Mouse (Mus musculus): ENCODE measurements around the gene Spsb4. TPM values are rescaled to one million over a fixed set of nuclear protein-coding genes. Genes with fewer than 3 reads are reported as not detected.

Gene Spsb4
- polyA plus RNA-seq, 1 experiment from 2014 or later = 70.3 TPM

DNA sequence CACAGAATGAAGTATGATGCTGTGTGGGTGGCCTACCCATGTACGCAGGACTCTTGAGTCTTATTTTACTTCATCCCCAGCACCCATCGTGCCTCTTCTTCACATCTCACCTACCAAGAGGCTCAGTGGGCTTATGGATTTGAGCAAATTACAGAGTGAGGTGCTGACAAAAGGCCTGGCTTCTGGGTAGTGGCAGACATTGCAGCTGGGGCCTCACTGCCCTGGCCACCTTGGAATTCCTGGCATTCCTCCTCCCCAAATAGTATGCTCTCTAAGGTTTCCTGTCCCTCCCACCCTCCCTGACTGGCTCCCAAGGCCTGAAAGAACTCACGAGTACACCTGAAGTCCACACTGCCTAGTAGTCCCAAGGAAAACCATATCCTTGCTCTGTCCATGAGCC, 35.7 kb downstream of the Spsb4 start:
- Histone ChIP-seq H3K27ac (peak overlapping the region; percentile 88), H3K27me3 (ENCODE audit: low read depth, poor library complexity, severe bottlenecking) (no peaks in the 10 kb centered on the region), H3K9me3 (replicated peaks) (no peaks in the 10 kb centered on the region), H3K4me3 (0 out of 2 replicates have a peak overlapping the region, but pooled peaks have one; percentile 6), H3K4me1 (peaks cover 100% of the 10 kb centered on the region), H3K36me3 (peaks cover 3% of the 10 kb centered on the region; the same call in 1 of the 2 replicates)
- no peak for DNase-seq (ENCODE audit: low spot score)
- 19% methylated on average over 3 of the region's 3 CpGs for WGBS

DNA sequence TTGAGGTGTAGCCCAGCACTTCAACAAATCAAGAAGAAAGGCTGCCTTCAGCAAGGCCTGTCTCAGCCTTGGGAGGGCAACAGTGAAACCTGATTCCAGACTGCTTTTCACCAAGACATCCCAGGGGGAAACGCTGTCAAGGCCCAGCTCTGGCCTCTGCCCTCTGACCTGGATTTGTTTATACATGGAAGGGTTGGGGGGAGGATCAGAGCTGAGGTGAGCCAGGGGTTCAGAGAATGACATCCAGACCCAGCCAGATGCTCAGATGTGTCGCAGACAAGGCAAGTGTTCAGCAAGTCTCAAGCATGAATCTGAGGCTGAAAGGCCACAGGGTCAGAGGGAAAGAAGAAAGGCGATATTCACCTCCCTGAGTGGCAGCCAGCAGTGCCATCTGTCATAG, 36.3 kb downstream of the Spsb4 start:
- peaks cover 100% of the 10 kb centered on the region for H3K4me1 ChIP-seq
- WGBS = 1% methylated on average over 3 of the region's 3 CpGs
- H3K4me3 ChIP-seq = peak overlapping the region; percentile 23; the same call in 1 of the 2 replicates
- no peaks in the 10 kb centered on the region for H3K27me3 ChIP-seq (ENCODE audit: low read depth, poor library complexity, severe bottlenecking)
- peak overlapping the region; percentile 88 for H3K27ac ChIP-seq
- no peaks in the 10 kb centered on the region for H3K36me3 ChIP-seq
- H3K9me3 ChIP-seq (replicated peaks) = no peaks in the 10 kb centered on the region
- peak; percentile 85 for DNase-seq (ENCODE audit: low spot score)

DNA sequence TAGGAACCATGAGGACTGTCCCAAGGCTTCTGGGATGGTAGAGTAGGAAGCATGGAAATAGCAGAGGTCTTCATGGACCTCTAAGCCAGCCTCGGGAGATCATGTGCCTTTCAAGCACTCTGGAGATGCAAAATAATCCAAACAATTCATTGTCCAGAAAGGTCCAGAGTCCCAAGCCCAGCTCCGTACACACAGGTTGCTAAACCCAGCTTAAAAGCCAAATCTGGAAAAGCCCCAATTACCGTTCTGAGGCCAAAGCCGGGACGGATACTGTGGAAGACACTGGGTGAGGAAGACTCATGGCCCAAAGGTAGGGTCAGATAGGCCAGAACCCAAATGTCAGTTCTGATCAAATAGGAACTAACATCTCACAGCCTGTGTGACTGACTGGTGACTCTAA, 36.8 kb downstream of the Spsb4 start:
- peak overlapping the region; percentile 88 for H3K27ac ChIP-seq
- no peaks in the 10 kb centered on the region for H3K9me3 ChIP-seq (replicated peaks)
- no peak for DNase-seq (ENCODE audit: low spot score)
- H3K36me3 ChIP-seq = no peaks in the 10 kb centered on the region
- 31% methylated on average over 5 of the region's 5 CpGs for WGBS
- H3K4me1 ChIP-seq = peaks cover 100% of the 10 kb centered on the region
- H3K4me3 ChIP-seq = peak overlapping the region; percentile 23
- H3K27me3 ChIP-seq (ENCODE audit: low read depth, poor library complexity, severe bottlenecking) = no peaks in the 10 kb centered on the region

DNA sequence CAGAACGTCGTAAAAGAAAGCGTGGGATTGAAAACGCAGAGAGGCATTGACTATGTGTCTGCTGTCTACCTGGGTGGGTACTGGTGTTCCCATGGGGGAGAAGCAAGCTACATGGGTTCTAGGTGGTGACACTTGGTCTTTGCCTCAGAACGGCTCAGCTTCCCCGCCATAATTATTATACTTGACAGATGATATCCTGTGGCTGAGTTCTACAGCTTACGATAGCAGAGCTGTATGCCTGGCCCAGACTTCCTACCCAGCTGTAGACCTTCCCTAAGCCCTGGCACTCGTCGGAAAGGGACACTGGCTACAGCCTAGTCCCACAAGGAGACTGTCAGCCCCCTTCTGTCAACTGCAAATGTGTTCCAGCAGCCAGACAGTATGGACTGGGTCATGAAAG, 37.5 kb downstream of the Spsb4 start:
- 3% methylated on average over 9 of the region's 9 CpGs for WGBS
- H3K27ac ChIP-seq = peak overlapping the region; percentile 88
- no peaks in the 10 kb centered on the region for H3K9me3 ChIP-seq (replicated peaks)
- H3K4me1 ChIP-seq = peaks cover 92% of the 10 kb centered on the region
- DNase-seq (ENCODE audit: low spot score) = no peak
- no peaks in the 10 kb centered on the region for H3K27me3 ChIP-seq (ENCODE audit: low read depth, poor library complexity, severe bottlenecking)
- H3K4me3 ChIP-seq = peak overlapping the region; percentile 23
- no peaks in the 10 kb centered on the region for H3K36me3 ChIP-seq

DNA sequence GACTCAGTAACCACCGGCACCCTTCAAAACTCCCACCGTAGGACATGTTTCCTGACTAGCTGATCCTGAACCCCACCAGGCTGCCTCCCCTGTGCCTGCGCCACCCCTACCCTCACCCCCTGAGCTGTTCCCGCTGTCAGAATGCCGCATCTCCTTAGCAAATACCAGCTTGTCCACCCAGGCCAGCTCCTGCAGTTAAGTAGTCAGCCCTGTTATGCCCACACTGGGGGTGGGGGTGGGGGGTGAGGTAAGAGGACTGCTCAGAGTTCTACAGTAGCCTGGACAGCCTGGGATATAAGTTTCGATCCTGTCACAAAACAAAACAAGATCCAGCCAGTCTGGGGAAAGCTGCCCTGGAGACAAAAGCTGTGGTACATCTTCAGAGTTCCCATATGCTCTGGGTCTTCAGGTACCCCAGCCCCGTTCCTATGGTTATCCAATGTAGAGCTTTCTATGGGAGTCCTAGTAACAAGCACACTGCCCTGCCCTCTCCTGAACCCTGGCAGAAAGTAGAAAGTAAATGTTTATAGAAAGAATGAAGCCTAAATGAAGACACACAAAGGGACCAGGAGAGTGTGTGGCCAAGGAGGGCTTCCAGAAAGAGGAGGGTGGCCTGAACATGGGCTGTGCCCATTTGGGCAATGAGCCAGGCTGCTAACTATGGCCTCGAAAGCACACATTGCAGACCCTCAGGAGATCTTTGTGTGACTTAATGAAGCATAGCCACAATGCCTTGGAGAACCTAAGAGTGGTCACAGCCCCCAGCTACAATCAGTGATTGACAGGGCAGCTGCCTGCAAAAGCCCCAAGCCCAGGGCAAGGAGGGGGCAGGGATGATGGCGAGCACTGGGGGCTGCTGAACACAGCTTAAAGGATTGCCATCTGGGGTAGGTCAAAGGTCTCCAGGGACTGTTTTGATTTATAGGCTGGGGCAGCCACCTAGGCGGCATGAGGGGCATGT, 38.3 kb downstream of the Spsb4 start:
- Histone ChIP-seq H3K27ac (peak overlapping the region; percentile 88), H3K4me1 (peaks cover 84% of the 10 kb centered on the region), H3K9me3 (replicated peaks) (no peaks in the 10 kb centered on the region), H3K4me3 (peak overlapping the region; percentile 23; the same call in 1 of the 2 replicates), H3K27me3 (ENCODE audit: low read depth, poor library complexity, severe bottlenecking) (no peaks in the 10 kb centered on the region), H3K36me3 (peaks cover under 1% of the 10 kb centered on the region; the same call in 1 of the 2 replicates)
- 32% methylated on average over 10 of the region's 10 CpGs for WGBS
- peak; percentile 88 for DNase-seq (ENCODE audit: low spot score)

DNA sequence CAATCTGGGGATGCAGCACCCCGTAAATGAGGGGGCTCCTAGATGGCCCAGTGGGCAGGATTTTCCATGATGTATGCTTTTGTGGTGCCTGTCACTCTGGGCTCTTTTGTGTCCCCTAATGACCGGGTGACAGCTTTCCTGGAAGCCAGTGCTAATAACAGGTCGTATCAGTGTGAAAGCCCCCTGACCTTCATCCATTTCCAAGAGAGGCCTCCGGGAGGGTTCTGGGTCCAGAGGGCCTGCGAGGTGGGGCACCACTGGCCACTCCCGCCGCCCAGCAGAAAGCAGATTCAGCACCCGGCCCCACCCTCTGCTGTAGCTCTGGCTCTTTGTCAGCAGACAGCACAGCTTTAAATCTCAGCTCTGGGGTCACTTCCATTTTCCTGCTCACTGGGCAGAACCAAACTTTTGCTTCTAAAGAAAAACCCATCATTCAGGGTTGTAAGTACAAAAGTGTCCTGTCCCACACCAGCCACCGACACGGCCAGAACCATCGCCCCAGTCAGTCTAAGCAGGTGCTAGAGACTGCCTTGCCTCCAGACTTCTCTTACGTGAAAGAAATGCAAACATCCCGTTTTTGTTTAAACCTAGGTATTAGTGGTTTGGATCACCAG, 39.1 kb downstream of the Spsb4 start:
- Histone ChIP-seq H3K27me3 (ENCODE audit: low read depth, poor library complexity, severe bottlenecking) (no peaks in the 10 kb centered on the region), H3K4me3 (no peak overlapping the region), H3K27ac (peak overlapping the region; percentile 88), H3K4me1 (peaks cover 76% of the 10 kb centered on the region), H3K36me3 (peaks cover 8% of the 10 kb centered on the region), H3K9me3 (replicated peaks) (no peaks in the 10 kb centered on the region)
- WGBS = 25% methylated on average over 13 of the region's 13 CpGs
- no peak for DNase-seq (ENCODE audit: low spot score)

DNA sequence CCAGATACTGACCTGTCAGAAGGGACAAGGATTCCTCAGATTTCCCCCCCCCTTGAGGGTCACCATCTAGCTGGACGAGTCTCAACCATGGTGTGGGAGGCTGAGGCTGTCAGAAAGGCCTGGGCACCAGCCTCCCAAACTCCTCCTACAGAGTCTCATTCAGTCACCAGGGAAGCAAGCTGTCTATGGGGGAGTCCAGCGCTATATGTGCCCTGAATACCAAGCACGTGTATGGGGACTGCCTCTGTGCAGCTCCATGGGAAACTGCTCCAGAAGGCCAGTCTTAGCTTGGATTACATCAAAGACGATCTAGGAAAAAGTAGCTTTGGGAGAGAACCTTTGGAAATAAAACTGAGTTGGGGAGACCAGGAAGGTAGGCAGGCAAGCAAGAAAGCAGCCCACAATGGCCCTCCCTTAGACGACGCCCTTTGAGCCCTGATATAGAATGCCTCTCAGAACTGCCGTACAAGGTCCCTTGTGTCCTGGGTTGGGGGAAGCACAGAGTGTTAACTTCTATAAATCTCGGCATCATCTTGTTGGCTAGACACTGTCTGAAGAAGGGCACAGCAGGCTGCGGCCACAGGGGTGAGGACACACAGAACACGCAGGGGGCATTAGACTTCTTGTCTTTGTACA, 40.4 kb downstream of the Spsb4 start:
- no peak for DNase-seq (ENCODE audit: low spot score)
- 68% methylated on average over 10 of the region's 10 CpGs for WGBS
- peaks cover 64% of the 10 kb centered on the region for H3K4me1 ChIP-seq
- no peak overlapping the region for H3K4me3 ChIP-seq
- peaks cover 16% of the 10 kb centered on the region for H3K36me3 ChIP-seq
- peak overlapping the region; percentile 47; the same call in 1 of the 2 replicates for H3K27ac ChIP-seq
- no peaks in the 10 kb centered on the region; the same call in 1 of the 2 replicates for H3K27me3 ChIP-seq (ENCODE audit: low read depth, poor library complexity, severe bottlenecking)
- no peaks in the 10 kb centered on the region for H3K9me3 ChIP-seq (replicated peaks)

DNA sequence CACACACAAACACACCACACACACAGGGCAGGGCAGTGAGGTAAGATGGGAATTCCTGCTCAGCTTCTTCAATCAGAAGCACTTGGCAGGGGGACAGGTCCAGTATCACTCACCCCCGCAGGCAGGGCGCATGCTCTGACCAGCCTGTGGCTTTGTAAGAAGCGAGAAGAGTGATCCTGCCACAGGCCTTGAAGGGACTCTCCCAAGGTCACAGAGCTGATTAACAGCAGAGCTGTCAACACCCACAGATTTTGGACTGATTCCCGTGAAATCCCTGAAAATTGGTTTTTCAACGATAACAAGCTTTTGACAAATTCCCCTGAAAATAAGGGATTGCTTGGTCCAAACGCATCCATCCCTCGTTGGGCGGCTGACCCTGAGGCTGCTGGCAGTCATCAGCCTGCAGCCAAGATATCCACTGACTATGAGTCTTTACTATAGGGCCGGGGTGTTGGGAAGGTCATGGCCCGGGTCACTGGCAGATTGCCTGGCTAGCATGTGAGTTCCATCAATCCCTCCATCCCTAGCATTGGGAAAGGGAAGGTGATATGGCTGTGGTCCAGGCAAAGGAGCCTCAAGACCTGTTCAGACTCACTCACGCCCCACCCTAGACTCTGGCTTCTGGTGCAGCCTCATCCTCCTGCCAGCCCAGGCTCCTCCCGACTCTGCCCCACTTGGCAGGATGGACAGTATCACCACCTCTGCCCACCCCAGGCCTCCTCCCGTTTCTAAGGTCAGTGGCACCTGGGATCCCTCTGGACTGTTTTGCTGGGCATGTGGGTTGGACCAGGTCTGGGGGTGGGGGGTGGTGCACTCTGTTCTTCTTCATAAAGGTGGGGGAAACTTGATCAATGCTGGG, 41.1 kb downstream of the Spsb4 start:
- no peaks in the 10 kb centered on the region; the same call in 1 of the 2 replicates for H3K27me3 ChIP-seq (ENCODE audit: low read depth, poor library complexity, severe bottlenecking)
- 27% methylated on average over 13 of the region's 13 CpGs for WGBS
- H3K27ac ChIP-seq = peak overlapping the region; percentile 47; the same call in 1 of the 2 replicates
- DNase-seq (ENCODE audit: low spot score) = no peak
- no peak overlapping the region for H3K4me3 ChIP-seq
- H3K36me3 ChIP-seq = peaks cover 18% of the 10 kb centered on the region
- H3K4me1 ChIP-seq = peaks cover 60% of the 10 kb centered on the region
- no peaks in the 10 kb centered on the region for H3K9me3 ChIP-seq (replicated peaks)

DNA sequence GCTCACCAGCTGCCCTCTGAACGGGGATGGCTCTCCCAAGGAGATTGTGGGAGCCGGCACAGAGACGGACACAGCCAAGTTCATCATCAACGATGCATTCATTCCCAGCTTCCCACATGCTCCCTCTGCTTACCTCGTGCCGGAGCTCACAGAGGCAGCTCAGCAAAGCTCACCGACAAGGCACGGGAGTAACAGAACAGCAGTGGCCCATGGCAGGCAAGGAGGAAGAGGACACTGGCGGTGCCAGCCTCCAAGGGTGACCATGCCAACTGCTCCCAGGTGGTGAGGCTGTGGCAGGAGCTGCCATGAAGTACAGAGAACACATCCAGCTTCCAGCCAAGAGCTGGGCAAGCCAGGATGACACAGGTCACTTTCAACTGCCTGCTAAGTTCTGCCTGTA, 45.6 kb downstream of the Spsb4 start:
- Histone ChIP-seq H3K4me1 (peaks cover 28% of the 10 kb centered on the region), H3K4me3 (no peak overlapping the region), H3K9me3 (replicated peaks) (no peaks in the 10 kb centered on the region), H3K36me3 (peaks cover 21% of the 10 kb centered on the region), H3K27me3 (ENCODE audit: low read depth, poor library complexity, severe bottlenecking) (no peaks in the 10 kb centered on the region; the same call in 1 of the 2 replicates), H3K27ac (peak overlapping the region; percentile 14; the same call in 1 of the 2 replicates)
- WGBS = 89% methylated on average over 9 of the region's 9 CpGs
- no peak for DNase-seq (ENCODE audit: low spot score)

DNA sequence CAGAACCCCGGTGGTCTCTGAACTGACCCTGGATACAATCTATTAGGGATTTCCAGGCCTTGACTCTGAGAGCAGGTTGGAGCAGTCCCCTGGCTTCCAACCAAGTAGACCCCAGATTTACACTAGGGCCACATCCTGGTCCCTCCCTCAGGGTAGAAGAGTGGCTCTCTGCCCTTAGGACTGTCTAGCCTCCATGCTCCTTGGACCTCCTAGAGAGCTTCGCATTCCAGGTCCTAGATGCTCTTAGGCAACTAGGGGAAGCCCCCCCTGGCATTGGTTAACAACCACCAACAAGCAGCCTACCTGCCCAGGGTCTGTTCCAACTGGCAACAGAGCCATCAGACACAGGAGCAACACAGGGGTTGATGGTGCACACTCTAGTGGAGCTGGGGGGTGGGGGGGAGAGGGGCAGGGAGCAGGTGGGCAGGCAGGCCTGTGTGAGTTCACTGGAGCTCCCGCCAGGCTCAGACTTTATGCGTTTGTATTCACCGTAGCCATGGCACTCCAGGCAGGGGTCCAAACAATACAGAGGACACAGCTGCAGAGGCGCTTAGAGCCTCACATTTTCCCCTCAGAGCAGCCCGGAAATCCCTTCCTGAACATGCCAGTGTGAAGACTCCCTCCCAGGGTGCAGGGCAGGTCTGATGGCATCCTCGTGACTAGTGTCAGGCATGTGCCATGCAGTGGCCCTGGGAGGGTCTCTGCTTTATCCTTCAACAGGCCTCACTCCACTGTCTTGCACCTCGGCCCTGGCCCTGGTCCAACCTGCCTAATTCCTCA, 46.8 kb downstream of the Spsb4 start:
- WGBS = 83% methylated on average over 9 of the region's 9 CpGs
- H3K4me3 ChIP-seq = no peak overlapping the region
- no peak for DNase-seq (ENCODE audit: low spot score)
- peaks cover 21% of the 10 kb centered on the region for H3K36me3 ChIP-seq
- peaks cover 16% of the 10 kb centered on the region for H3K4me1 ChIP-seq
- peak overlapping the region; percentile 64; the same call in 1 of the 2 replicates for H3K27ac ChIP-seq
- no peaks in the 10 kb centered on the region; the same call in 1 of the 2 replicates for H3K27me3 ChIP-seq (ENCODE audit: low read depth, poor library complexity, severe bottlenecking)
- no peaks in the 10 kb centered on the region for H3K9me3 ChIP-seq (replicated peaks)

DNA sequence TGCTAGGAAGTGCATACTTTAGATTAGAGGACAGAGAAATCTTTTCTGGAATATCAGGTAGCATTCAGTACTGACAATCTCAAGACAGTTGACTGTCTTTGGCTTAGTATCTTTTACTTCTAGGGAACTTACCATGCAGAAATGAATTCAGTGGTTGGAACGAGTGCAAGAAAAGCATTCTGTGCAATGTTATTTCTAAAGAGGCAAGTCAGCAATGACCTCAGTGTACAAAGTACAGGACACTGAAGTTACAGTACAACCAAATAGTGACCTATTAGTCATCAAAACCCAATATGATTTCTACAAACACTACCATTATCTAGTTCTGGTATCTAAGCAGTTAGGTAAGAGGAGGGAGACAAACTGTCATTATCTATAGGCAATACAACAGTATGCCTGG, 51.1 kb downstream of the Spsb4 start:
- H3K4me1 ChIP-seq = peaks cover 34% of the 10 kb centered on the region

More for the DNA sequence above, 51.1 kb downstream of the Spsb4 start:
- Histone ChIP-seq H3K4me3 (no peak overlapping the region), H3K27me3 (ENCODE audit: low read depth, poor library complexity, severe bottlenecking) (no peaks in the 10 kb centered on the region), H3K27ac (no peak overlapping the region), H3K36me3 (peaks cover 18% of the 10 kb centered on the region), H3K9me3 (replicated peaks) (0 out of 2 replicates have a peak, but pooled peaks cover 3% of the 10 kb centered on the region)
- no peak for DNase-seq (ENCODE audit: low spot score)
- WGBS = 85% methylated on average over 1 of the region's 1 CpGs

Data from limb, embryonic 10.5 days (tissue).